Mouse (Mus musculus) CH12.LX (cell line): ENCODE measurements around the gene Fosb.

Experiments used
- CTCF ChIP-seq, 2 experiments: IDR thresholded peaks in 1 of 2; conservative IDR thresholded peaks in 1 of 2; 2 replicates each; pipeline ENCODE4 v1.5.1; 2011 to 2012; ENCODE audit warnings: low read depth in 2 of 2, low read length in 2 of 2, improper control_type of control experiment in 1 of 2, inconsistent platforms in 1 of 2, mild to moderate bottlenecking in 1 of 2, moderate library complexity in 1 of 2
- HCFC1 ChIP-seq: IDR thresholded peaks from 2 replicates; pipeline ENCODE4 v1.6.1; 2012; ENCODE audit warnings: low read depth, mild to moderate bottlenecking, inconsistent platforms, low read length, improper control_type of control experiment
- ZC3H11A ChIP-seq: IDR thresholded peaks from 2 replicates; pipeline ENCODE4 v1.6.1; 2012; ENCODE audit warnings: low read depth, mild to moderate bottlenecking, inconsistent platforms, low read length, improper control_type of control experiment

DNA sequence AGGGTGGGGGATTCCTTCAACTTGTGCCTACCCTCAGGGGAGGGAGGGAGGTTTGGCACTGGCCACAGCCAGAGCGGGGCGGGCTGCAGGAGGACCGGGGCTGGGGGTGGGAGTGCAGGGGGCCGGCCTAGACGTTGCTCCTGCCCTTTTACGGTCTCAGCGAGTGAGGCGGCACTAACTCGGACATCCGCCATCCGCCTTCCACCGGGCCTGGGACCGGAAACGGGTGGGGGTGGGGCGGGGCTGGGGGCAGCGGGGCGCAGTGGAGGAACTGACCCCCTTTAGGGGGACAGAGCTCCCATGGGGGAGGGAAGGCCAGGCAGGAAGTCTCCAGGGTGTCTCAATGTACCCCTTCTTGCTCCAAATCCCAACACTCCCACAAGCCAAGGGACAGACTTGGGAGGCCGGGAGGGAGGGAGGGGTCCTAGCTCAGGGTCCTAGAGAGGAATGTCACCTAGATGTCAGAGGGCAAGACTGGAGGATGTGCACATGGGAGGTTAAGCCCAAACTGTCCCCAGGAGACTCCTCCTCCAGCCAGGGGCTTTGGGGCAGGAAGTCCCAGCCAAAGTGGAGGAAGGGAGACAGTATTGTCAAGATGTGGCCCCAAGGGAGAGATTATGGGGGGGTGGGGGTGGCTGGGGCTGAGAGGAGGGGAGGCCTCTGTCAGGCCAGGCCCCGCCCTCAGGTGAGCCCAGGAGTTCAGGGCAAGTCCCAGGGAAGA, 40.0 kb downstream of the Fosb start:
- TF ChIP-seq CTCF (conservative IDR thresholded peaks at IDR 0.05 in 1 of 2, IDR thresholded peaks at IDR 0.05 in 1 of 2; ENCODE audit: low read depth in 2 of 2, low read length in 2 of 2): no peak
- no peak for TF ChIP-seq ZC3H11A
- peak; percentile 38 for TF ChIP-seq HCFC1
